Mouse (Mus musculus) olfactory bulb, adult 2 months (tissue): ENCODE data around the gene Gm28308. TPM values are rescaled to one million over a fixed set of nuclear protein-coding genes. Genes with fewer than 3 reads are reported as not detected.

Experiments used
- H3K27ac ChIP-seq: fragments of 200-500 bp; 2 replicates; pipeline ENCODE4 v1.5.1; 2012; ENCODE audit warnings: low read depth, low read length; ENCODE audit not compliant: insufficient read depth
- H3K4me1 ChIP-seq: fragments of 200-500 bp; 2 replicates; pipeline ENCODE4 v1.6.1; 2012; ENCODE audit warnings: low read length; ENCODE audit not compliant: control insufficient read depth, insufficient read depth
- H3K4me3 ChIP-seq: fragments of 200-500 bp; 2 replicates; pipeline ENCODE4 v1.5.1; 2012; ENCODE audit warnings: mild to moderate bottlenecking, low read depth, low read length, moderate library complexity; ENCODE audit not compliant: insufficient read depth
- CTCF ChIP-seq: fragments of 200-500 bp; IDR thresholded peaks from 2 replicates; pipeline ENCODE4 v1.5.1; 2012; ENCODE audit warnings: low read depth, mild to moderate bottlenecking, low read length, moderate library complexity; ENCODE audit not compliant: insufficient read depth
- POLR2A ChIP-seq: fragments of 200-500 bp; IDR thresholded peaks from 2 replicates; pipeline ENCODE4 v1.6.1; 2012; ENCODE audit warnings: mild to moderate bottlenecking, low read depth, low read length, moderate library complexity; ENCODE audit not compliant: insufficient read depth
- WGBS: fragments of 180-500 bp; shearing (Covaris S2); methylation state at CpG from one replicate; pipeline ENCODE4 v1.1.7; 2018; 5-methylcytosine and 5-hydroxymethylcytosine counted together
- polyA plus RNA-seq: library from polyadenylated mRNA; stranded (reverse); fragments of >200 nt; gene quantifications from 2 replicates; pipeline ENCODE4 v1.2.4, GENCODE M21; 2012; ENCODE audit warnings: low replicate concordance; ENCODE audit not compliant: missing spikeins, insufficient read depth, insufficient read length

Gm28308 gene
- polyA plus RNA-seq = not detected in 2 replicates

- H3K27ac ChIP-seq = no peak within 1 kb of the TSS
- H3K4me1 ChIP-seq = no peaks in the 10 kb centered on the region
- no peak within 1 kb of the TSS for H3K4me3 ChIP-seq
- 4% methylated on average over 38 of the region's 38 CpGs for WGBS
- TF ChIP-seq POLR2A (no peak), CTCF (no peak)
Measured at GRCm38 (mm10) chr6:52213119-52213986, at the start of gene Gm28308, which contains the start of gene Hoxa3. Gm28308 (minus strand) TSS chr6:52213339. Hoxa3 (minus strand) TSS chr6:52213336.

- no peak overlapping the region for H3K27ac ChIP-seq
- WGBS = 6% methylated on average over 24 of the region's 24 CpGs
- no peak for TF ChIP-seq CTCF
- no peak for TF ChIP-seq POLR2A
- H3K4me3 ChIP-seq = no peak overlapping the region
- no peaks in the 10 kb centered on the region for H3K4me1 ChIP-seq
Measured at GRCm38 (mm10) chr6:52262463-52263320, 49.6 kb upstream of the Gm28308 start.

GRCm38 (mm10) chr6:52261751-52262462 is 48.8 kb upstream of the Gm28308 start:
- TF ChIP-seq CTCF = no peak
- no peak for TF ChIP-seq POLR2A
- Histone ChIP-seq H3K4me3 (no peak overlapping the region), H3K4me1 (no peaks in the 10 kb centered on the region), H3K27ac (no peak overlapping the region)
- WGBS = 4% methylated on average over 9 of the region's 9 CpGs

GRCm38 (mm10) chr6:52260654-52261575 is 47.8 kb upstream of the Gm28308 start, which contains the start of gene Hoxa13:
Hoxa13 (minus strand) TSS chr6:52260880.
- H3K4me3 ChIP-seq = no peak within 1 kb of the TSS; the same call in 1 of the 2 replicates

GRCm38 (mm10) chr6:52259811-52260261 is 46.7 kb upstream of the Gm28308 start:
- no peak overlapping the region for H3K27ac ChIP-seq
- H3K4me1 ChIP-seq = no peaks in the 10 kb centered on the region
- TF ChIP-seq POLR2A (no peak), CTCF (no peak)
- no peak overlapping the region for H3K4me3 ChIP-seq
- WGBS = 2% methylated on average over 39 of the region's 39 CpGs

More at GRCm38 (mm10) chr6:52260654-52261575, 47.8 kb upstream of the Gm28308 start, which contains the start of gene Hoxa13:
- TF ChIP-seq CTCF (no peak), POLR2A (no peak)
- H3K27ac ChIP-seq = no peak within 1 kb of the TSS
- 2% methylated on average over 70 of the region's 72 CpGs for WGBS
- H3K4me1 ChIP-seq = no peaks in the 10 kb centered on the region

GRCm38 (mm10) chr6:52259081-52259790 is 46.1 kb upstream of the Gm28308 start:
- TF ChIP-seq POLR2A (no peak), CTCF (no peak)
- 2% methylated on average over 25 of the region's 25 CpGs for WGBS
- Histone ChIP-seq H3K4me1 (no peaks in the 10 kb centered on the region), H3K27ac (no peak overlapping the region), H3K4me3 (no peak overlapping the region)

GRCm38 (mm10) chr6:52256956-52257355 is 43.8 kb upstream of the Gm28308 start:
- Histone ChIP-seq H3K4me1 (no peaks in the 10 kb centered on the region), H3K4me3 (no peak overlapping the region), H3K27ac (no peak overlapping the region)
- TF ChIP-seq CTCF (0 out of 2 replicates have a peak, but pooled peaks have one; percentile 17), POLR2A (no peak)
- 2% methylated on average over 6 of the region's 6 CpGs for whole genome bisulfite sequencing
